Mouse (Mus musculus): ENCODE results near the gene Dmtf1. TPM values are rescaled to one million over a fixed set of nuclear protein-coding genes. Genes with fewer than 3 reads are reported as not detected.
A peak's percentile ranks its signal among the peaks of the same experiment; 100 is the strongest.

The Dmtf1 gene
- total and polyA plus RNA-seq, 3 experiments = 8.6 to 13.6 (median 10.5) TPM

DNA sequence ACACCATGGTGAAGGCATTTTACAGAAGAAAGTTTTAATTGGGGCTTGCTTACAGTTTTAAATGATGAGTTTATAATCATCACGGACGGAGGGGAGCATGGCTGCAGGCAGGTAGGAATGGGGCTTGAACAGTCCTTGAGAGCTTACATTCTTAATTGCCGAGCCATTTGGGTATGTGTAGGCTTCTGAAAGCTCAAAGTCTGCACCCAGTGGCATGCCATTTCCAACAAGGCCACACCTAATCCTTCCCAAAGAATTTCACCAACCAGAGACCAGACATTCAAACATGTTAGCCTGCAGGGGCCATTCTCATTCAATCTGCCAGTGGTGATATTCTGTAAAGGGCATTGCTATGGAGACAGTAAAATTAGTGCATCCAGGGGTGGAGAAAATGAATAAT, 1.8 kb upstream of the Dmtf1 start:
- WGBS = 96% methylated on average over 3 of the region's 3 CpGs

DNA sequence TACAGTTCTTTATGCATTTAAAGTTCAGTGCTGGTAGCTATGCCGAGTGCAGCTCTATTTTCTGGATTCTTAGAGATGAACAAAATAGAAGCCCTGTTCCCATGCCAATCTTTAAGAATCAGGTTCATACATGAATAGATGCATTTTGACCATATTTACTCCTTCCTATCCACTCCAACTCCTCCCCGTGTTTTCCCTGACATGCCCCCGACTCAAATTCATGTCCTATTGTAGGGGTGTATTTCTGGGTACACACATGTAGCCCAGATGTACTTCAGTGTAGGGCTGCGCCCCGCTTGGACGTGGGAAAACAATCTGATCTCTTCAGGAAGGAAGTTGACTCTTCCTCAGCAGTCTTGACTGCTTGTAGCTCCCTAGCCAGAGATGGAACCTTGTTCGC, 512 bp upstream of the Dmtf1 start:
- peak; percentile 4 to 26 for DNase-seq
- H3K27ac ChIP-seq = peak overlapping the region; percentile 97
- intact Hi-C loops (cut with DNase I) = loop anchor here (2.0 to 5.0 kb wide), 3 partner anchors 165 to 739 kb away; partner anchors contain the start of genes Crot, Dbf4 and Slc25a40
- H3K9ac ChIP-seq (ENCODE audit: low read depth, low read length) = peak overlapping the region; percentile 63
- H3K79me2 ChIP-seq (replicated peaks; ENCODE audit: control insufficient read depth, insufficient read depth, low read length) = no peaks in the 10 kb centered on the region
- peaks cover 8% of the 10 kb centered on the region; the same call in 1 of the 2 replicates for H3K36me3 ChIP-seq (ENCODE audit: control insufficient read depth, insufficient read depth, low read length)
- 4% methylated on average over 7 of the region's 7 CpGs for WGBS
- peak overlapping the region; percentile 66 for H3K4me3 ChIP-seq
- no peaks in the 10 kb centered on the region for H3K27me3 ChIP-seq (ENCODE audit: control insufficient read depth, insufficient read depth, low read length)
- H3K4me1 ChIP-seq (ENCODE audit: control insufficient read depth, insufficient read depth, low read length) = peaks cover 5% of the 10 kb centered on the region
- TF ChIP-seq EP300 (IDR thresholded peaks at IDR 0.05; ENCODE audit: insufficient read depth, low read depth, low read length) = no peak
- TF ChIP-seq CTCF (IDR thresholded peaks at IDR 0.05) = no peak
- TF ChIP-seq POLR2A (IDR thresholded peaks at IDR 0.05; ENCODE audit: insufficient read depth, low read depth, low read length) = no peak

More for the DNA sequence above, 1.8 kb upstream of the Dmtf1 start:
- TF ChIP-seq EP300 (IDR thresholded peaks at IDR 0.05; ENCODE audit: insufficient read depth, low read depth, low read length) (no peak), CTCF (IDR thresholded peaks at IDR 0.05) (no peak), POLR2A (IDR thresholded peaks at IDR 0.05; ENCODE audit: insufficient read depth, low read depth, low read length) (no peak)
- Histone ChIP-seq H3K9ac (ENCODE audit: low read depth, low read length) (no peak overlapping the region), H3K36me3 (ENCODE audit: control insufficient read depth, insufficient read depth, low read length) (peaks cover 6% of the 10 kb centered on the region; the same call in 1 of the 2 replicates), H3K4me3 (no peak overlapping the region), H3K79me2 (replicated peaks; ENCODE audit: control insufficient read depth, insufficient read depth, low read length) (no peaks in the 10 kb centered on the region), H3K27ac (no peak overlapping the region), H3K27me3 (ENCODE audit: control insufficient read depth, insufficient read depth, low read length) (no peaks in the 10 kb centered on the region), H3K4me1 (ENCODE audit: control insufficient read depth, insufficient read depth, low read length) (peaks cover 3% of the 10 kb centered on the region)
- DNase-seq = no peak
- intact Hi-C loops (cut with DNase I) = loop anchor here (2.0 to 5.0 kb wide), 3 partner anchors 166 to 741 kb away; partner anchors contain the start of genes Crot, Dbf4 and Slc25a40

DNA sequence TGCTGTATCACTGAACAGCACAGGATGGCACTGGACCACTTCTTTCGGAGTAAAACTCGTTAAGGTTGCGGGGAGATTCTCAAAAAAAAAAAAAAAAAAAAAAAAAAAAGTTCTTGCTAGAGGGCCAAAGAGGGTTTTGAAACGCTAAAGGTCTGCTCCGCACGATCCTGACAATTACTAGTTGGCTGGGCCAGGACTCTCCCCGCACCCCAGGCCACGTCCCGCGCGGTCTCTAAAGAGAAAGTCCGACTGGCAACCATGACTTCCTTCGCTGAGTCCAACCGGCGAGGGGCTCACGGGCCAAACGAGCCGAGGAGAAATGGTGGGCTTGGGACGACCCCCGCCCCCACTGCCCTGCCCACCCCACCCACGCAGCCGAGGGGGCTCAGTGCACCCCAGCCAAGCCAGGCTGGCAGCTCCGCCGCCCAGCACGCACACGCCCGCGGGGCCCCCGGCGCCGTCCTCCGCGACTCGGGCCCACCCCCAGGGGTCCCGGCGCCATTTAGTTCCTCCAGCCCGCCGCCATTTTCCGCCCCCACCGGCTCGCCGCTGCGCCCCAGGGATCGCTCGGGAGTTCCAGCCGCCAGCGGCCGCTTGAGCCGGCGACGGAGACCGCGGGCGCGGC, 633 bp downstream of the Dmtf1 start:
- Histone ChIP-seq H3K9ac (ENCODE audit: low read depth, low read length) (peak overlapping the region; percentile 92), H3K4me3 (peak overlapping the region; percentile 66), H3K27me3 (ENCODE audit: control insufficient read depth, insufficient read depth, low read length) (no peaks in the 10 kb centered on the region), H3K4me1 (ENCODE audit: control insufficient read depth, insufficient read depth, low read length) (peaks cover 5% of the 10 kb centered on the region), H3K27ac (peak overlapping the region; percentile 97), H3K79me2 (replicated peaks; ENCODE audit: control insufficient read depth, insufficient read depth, low read length) (no peaks in the 10 kb centered on the region), H3K36me3 (ENCODE audit: control insufficient read depth, insufficient read depth, low read length) (peaks cover 11% of the 10 kb centered on the region; the same call in 1 of the 2 replicates)
- 1% methylated on average over 55 of the region's 55 CpGs for WGBS
- DNase-seq = no peak
- intact Hi-C loops (cut with DNase I) = loop anchor here (1.0 to 5.0 kb wide), 3 partner anchors 61 to 294 kb away; partner anchors contain the start of genes Crot and Tmem243
- TF ChIP-seq POLR2A (IDR thresholded peaks at IDR 0.05; ENCODE audit: insufficient read depth, low read depth, low read length) = no peak
- no peak for TF ChIP-seq EP300 (IDR thresholded peaks at IDR 0.05; ENCODE audit: insufficient read depth, low read depth, low read length)
- TF ChIP-seq CTCF (IDR thresholded peaks at IDR 0.05) = no peak

DNA sequence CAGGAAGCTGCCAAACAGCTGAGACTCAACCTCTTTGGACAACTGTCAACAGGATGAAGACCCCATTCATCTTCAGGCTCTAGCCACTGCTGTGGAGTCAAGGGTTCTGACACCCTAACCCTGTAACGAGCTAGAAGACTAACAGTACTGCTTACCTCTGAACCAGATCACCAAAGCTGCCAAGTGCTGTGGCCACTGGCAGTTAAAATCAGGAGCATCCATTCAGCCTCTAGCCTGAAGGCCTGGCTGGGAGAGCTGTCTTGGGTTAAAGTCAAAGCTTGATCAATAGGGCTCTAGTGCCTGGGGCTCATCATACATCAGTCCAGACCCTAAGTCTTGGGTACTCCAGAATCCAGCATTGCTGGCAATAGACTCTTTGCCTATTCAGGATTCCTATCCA, 4.2 kb downstream of the Dmtf1 start:
- Histone ChIP-seq H3K36me3 (ENCODE audit: control insufficient read depth, insufficient read depth, low read length) (peaks cover 11% of the 10 kb centered on the region; the same call in 1 of the 2 replicates), H3K9ac (ENCODE audit: low read depth, low read length) (no peak overlapping the region), H3K27ac (no peak overlapping the region), H3K27me3 (ENCODE audit: control insufficient read depth, insufficient read depth, low read length) (no peaks in the 10 kb centered on the region), H3K79me2 (replicated peaks; ENCODE audit: control insufficient read depth, insufficient read depth, low read length) (peaks cover 1% of the 10 kb centered on the region; the same call in 1 of the 2 replicates), H3K4me3 (no peak overlapping the region), H3K4me1 (ENCODE audit: control insufficient read depth, insufficient read depth, low read length) (peaks cover 5% of the 10 kb centered on the region)
- WGBS = 77% methylated on average over 1 of the region's 1 CpGs
- TF ChIP-seq EP300 (IDR thresholded peaks at IDR 0.05; ENCODE audit: insufficient read depth, low read depth, low read length) (no peak), POLR2A (IDR thresholded peaks at IDR 0.05; ENCODE audit: insufficient read depth, low read depth, low read length) (no peak), CTCF (IDR thresholded peaks at IDR 0.05) (no peak)
- intact Hi-C loops (cut with DNase I) = loop anchor here (5.0 kb wide), 1 partner anchor 45 kb away; no protein-coding TSS in a partner anchor
- DNase-seq = no peak

DNA sequence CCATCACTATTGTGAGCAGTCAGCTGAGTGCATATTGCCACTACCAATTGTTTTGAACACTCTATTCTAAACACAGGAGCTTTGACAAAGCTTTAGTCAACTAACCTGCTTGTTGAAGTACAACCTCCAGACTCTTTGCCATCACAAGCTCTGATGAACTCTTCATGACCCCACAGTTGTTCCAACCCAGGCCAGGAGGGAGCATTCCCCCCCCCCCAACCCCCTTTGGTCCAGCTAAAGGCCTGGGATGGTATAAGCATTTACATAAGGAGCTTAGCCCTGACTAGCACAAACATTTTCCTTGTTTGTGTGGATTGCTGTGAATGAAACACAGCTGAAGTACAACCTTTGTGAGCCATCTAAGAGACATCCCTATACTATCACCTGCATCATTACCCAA, 4.8 kb downstream of the Dmtf1 start:
- Histone ChIP-seq H3K79me2 (replicated peaks; ENCODE audit: control insufficient read depth, insufficient read depth, low read length) (peaks cover 1% of the 10 kb centered on the region; the same call in 1 of the 2 replicates), H3K36me3 (ENCODE audit: control insufficient read depth, insufficient read depth, low read length) (peaks cover 11% of the 10 kb centered on the region; the same call in 1 of the 2 replicates), H3K27ac (no peak overlapping the region), H3K9ac (ENCODE audit: low read depth, low read length) (no peak overlapping the region), H3K4me3 (no peak overlapping the region), H3K4me1 (ENCODE audit: control insufficient read depth, insufficient read depth, low read length) (peaks cover 2% of the 10 kb centered on the region), H3K27me3 (ENCODE audit: control insufficient read depth, insufficient read depth, low read length) (no peaks in the 10 kb centered on the region)
- DNase-seq = no peak
- TF ChIP-seq CTCF (IDR thresholded peaks at IDR 0.05) (no peak), EP300 (IDR thresholded peaks at IDR 0.05; ENCODE audit: insufficient read depth, low read depth, low read length) (no peak), POLR2A (IDR thresholded peaks at IDR 0.05; ENCODE audit: insufficient read depth, low read depth, low read length) (no peak)
- intact Hi-C loops (cut with DNase I) = loop anchor here (5.0 kb wide), 1 partner anchor 44 kb away; no protein-coding TSS in a partner anchor

All from heart, adult 2 months (tissue).